Mouse (Mus musculus) heart, postnatal 4 days (tissue): ENCODE results near the gene Pigc. TPM values are rescaled to one million over a fixed set of nuclear protein-coding genes. Genes with fewer than 3 reads are reported as not detected.

Experiments used
- DNase-seq: peaks from one replicate; pipeline ENCODE4 v3.0.0; 2021
- total RNA-seq, 2 experiments: library from RNA; stranded (reverse); gene quantifications; 2 replicates each; pipeline ENCODE4 v1.2.3; 2021

Pigc gene
- total RNA-seq = 10 to 100 TPM; 14.8 to 16.7 TPM

GRCm38 (mm10) chr1:161968589-161969407, at the start of gene Pigc:
Gene Pigc, plus strand, starts transcription at chr1:161969186.
- DNase-seq = peak; percentile 96

GRCm38 (mm10) chr1:161919594-161919993, 49.4 kb upstream of the Pigc start:
- no peak for DNase-seq

GRCm38 (mm10) chr1:161920475-161921454, 48.2 kb upstream of the Pigc start:
- no peak for DNase-seq

GRCm38 (mm10) chr1:161921928-161922327, 47.1 kb upstream of the Pigc start:
- no peak for DNase-seq

- no peak for DNase-seq
Observed at GRCm38 (mm10) chr1:161924321-161924720, 44.7 kb upstream of the Pigc start.

GRCm38 (mm10) chr1:161925281-161925805, 43.6 kb upstream of the Pigc start:
- peak; percentile 21 for DNase-seq

- DNase-seq = no peak
Observed at GRCm38 (mm10) chr1:161927976-161928375, 41.0 kb upstream of the Pigc start.

GRCm38 (mm10) chr1:161931313-161931712, 37.7 kb upstream of the Pigc start:
- no peak for DNase-seq

GRCm38 (mm10) chr1:161931817-161932216, 37.2 kb upstream of the Pigc start:
- DNase-seq = no peak

GRCm38 (mm10) chr1:161932286-161932685, 36.7 kb upstream of the Pigc start:
- no peak for DNase-seq

- DNase-seq = no peak
Observed at GRCm38 (mm10) chr1:161942082-161942481, 26.9 kb upstream of the Pigc start.

- DNase-seq = no peak
Observed at GRCm38 (mm10) chr1:161951009-161951779, 17.8 kb upstream of the Pigc start.

GRCm38 (mm10) chr1:161952599-161952998, 16.4 kb upstream of the Pigc start:
- no peak for DNase-seq

- no peak for DNase-seq
Observed at GRCm38 (mm10) chr1:161955846-161956245, 13.1 kb upstream of the Pigc start.

GRCm38 (mm10) chr1:161957964-161958950, 10.7 kb upstream of the Pigc start:
- no peak for DNase-seq

GRCm38 (mm10) chr1:161962465-161963377, 6.3 kb upstream of the Pigc start:
- DNase-seq = peak; percentile 27

- no peak for DNase-seq
Observed at GRCm38 (mm10) chr1:161967936-161968335, 1.1 kb upstream of the Pigc start.

GRCm38 (mm10) chr1:161970874-161971273, 1.9 kb downstream of the Pigc start:
- no peak for DNase-seq

- no peak for DNase-seq
Observed at GRCm38 (mm10) chr1:161972233-161972632, 3.2 kb downstream of the Pigc start.
